Mouse (Mus musculus) kidney, adult 9 months (tissue): ENCODE data around the gene Usp24.
A peak's percentile ranks its signal among the peaks of the same experiment; 100 is the strongest.
"Not testable (repeated sequence)": the region's sequence is repeated elsewhere in the genome, so short reads cannot be mapped to it uniquely, and the experiment has no call there.

Experiments
- DNase-seq: peaks from one replicate; pipeline ENCODE4 v3.0.0; 2022

Usp24 gene

GRCm38 (mm10) chr4:106318976-106319375 lies 3.0 kb downstream of the Usp24 start:
- no peak for DNase-seq

- no peak for DNase-seq
Observed at GRCm38 (mm10) chr4:106322846-106323245, 6.8 kb downstream of the Usp24 start.

- DNase-seq = no peak
Observed at GRCm38 (mm10) chr4:106323318-106323717, 7.3 kb downstream of the Usp24 start.

- DNase-seq = no peak
Observed at GRCm38 (mm10) chr4:106327436-106327835, 11.4 kb downstream of the Usp24 start.

GRCm38 (mm10) chr4:106328704-106329103 lies 12.7 kb downstream of the Usp24 start:
- DNase-seq = no peak

GRCm38 (mm10) chr4:106329171-106329570 lies 13.2 kb downstream of the Usp24 start:
- DNase-seq = not testable (repeated sequence)

GRCm38 (mm10) chr4:106330371-106330819 lies 14.4 kb downstream of the Usp24 start:
- peak; percentile 78 for DNase-seq

- no peak for DNase-seq
Observed at GRCm38 (mm10) chr4:106333071-106333470, 17.1 kb downstream of the Usp24 start.

- DNase-seq = no peak
Observed at GRCm38 (mm10) chr4:106333584-106333983, 17.6 kb downstream of the Usp24 start.

GRCm38 (mm10) chr4:106335858-106336257 lies 19.8 kb downstream of the Usp24 start:
- DNase-seq = no peak

GRCm38 (mm10) chr4:106347664-106348063 lies 31.7 kb downstream of the Usp24 start:
- DNase-seq = no peak

- not testable (repeated sequence) for DNase-seq
Observed at GRCm38 (mm10) chr4:106355025-106355424, 39.0 kb downstream of the Usp24 start.

GRCm38 (mm10) chr4:106370013-106370412 lies 54.0 kb downstream of the Usp24 start:
- DNase-seq = no peak

- peak; percentile 88 for DNase-seq
Observed at GRCm38 (mm10) chr4:106375857-106376256, 59.8 kb downstream of the Usp24 start.

GRCm38 (mm10) chr4:106378839-106379572 lies 63.0 kb downstream of the Usp24 start:
- no peak for DNase-seq

- no peak for DNase-seq
Observed at GRCm38 (mm10) chr4:106381131-106381530, 65.1 kb downstream of the Usp24 start.

GRCm38 (mm10) chr4:106389908-106390307 lies 73.9 kb downstream of the Usp24 start:
- no peak for DNase-seq

GRCm38 (mm10) chr4:106409621-106410020 lies 93.6 kb downstream of the Usp24 start:
- DNase-seq = no peak

- DNase-seq = no peak
Observed at GRCm38 (mm10) chr4:106419256-106419655, 103.2 kb downstream of the Usp24 start.

GRCm38 (mm10) chr4:106419791-106420190 lies 103.8 kb downstream of the Usp24 start:
- no peak for DNase-seq

- DNase-seq = no peak
Observed at GRCm38 (mm10) chr4:106422597-106422996, 106.6 kb downstream of the Usp24 start.

GRCm38 (mm10) chr4:106424560-106424959 lies 108.5 kb downstream of the Usp24 start:
- peak; percentile 73 for DNase-seq

GRCm38 (mm10) chr4:106426286-106426685 lies 110.3 kb downstream of the Usp24 start:
- no peak for DNase-seq

- no peak for DNase-seq
Observed at GRCm38 (mm10) chr4:106428616-106429015, 112.6 kb downstream of the Usp24 start.

- no peak for DNase-seq
Observed at GRCm38 (mm10) chr4:106429106-106429505, 113.1 kb downstream of the Usp24 start.
